Mouse (Mus musculus) lung, postnatal 25 days (tissue): ENCODE measurements at regions not wholly inside any gene's neighbourhood (a gene's known extent, or its start where the extent isn't known, plus 50 kb on each side); places are given as distances from the start of the nearest gene placed in this dataset.

ENCODE experiments used
- DNase-seq: peaks from one replicate; pipeline ENCODE4 v3.0.0; 2022; ENCODE audit warnings: low spot score

DNA sequence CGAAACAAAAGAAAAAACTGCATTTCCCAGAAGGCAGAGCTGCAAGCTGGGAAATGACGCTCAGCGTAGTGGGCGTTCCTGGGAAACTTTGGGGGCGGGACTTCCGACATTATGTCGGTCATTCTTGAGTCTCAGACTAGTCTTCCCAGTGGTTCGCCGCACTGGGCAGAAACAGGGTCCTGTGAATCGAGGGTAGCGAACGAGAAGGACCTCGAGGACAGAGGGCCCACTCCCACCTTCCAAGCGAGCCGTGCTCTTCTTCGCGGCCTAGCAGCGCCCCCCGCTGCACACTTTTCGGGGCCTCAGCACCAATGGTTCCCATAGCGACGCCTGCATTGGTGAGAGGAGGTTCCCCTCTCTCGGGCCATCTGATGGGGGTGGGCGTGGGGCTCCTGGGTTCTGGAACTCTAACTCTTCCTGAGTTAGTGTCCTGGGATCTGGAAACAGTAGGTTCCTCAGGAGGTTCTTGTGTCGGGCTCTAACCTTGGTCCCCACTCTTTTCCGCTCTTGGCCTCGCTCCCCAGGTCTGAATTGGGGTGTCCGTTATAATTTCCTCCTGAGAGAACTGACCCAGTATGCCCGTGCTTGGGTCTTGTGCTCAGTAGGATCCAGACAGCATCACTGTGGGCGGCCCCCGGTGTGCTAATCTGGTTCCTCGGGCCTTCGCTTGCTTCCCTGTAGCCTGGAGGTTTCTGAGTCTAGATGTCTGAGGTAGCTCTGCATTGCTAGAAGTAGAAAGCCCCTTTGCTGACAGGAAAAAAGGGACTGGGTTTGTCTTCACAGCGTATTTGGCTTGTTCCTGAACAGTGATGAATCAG, 52.8 kb upstream of the Gramd1a start:
- peak; percentile 77 for DNase-seq

DNA sequence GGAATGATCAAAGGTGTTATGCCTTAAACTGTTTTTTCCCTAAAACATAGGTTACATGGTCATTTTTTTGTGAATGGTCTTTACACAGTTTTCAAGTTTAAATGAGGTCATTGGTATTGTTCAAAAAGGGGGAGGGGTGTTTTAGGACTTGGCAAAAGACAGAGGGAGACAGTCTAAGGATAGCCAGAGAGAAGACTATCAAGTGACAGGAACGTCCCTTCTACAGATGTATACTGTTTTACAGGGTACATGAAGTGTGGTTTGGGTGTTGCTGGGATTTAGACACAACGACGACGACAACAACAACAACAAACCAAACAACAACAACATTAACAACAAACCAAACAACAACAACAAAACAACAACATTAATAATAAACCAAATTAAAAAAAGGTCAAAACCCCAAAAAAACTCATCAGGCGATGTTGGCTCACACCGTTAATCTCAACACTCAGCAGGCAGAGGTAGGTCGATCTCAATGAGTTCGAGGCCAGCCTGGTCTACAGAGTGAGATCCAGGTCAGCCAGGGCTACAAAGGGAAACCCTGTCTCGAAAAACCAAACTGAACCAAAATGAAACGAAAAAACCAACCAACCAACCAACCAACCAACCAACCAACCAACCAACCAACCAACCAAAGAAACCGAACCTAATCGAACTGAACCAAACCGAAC, 52.0 kb upstream of the Gramd1a start:
- no peak for DNase-seq
